Mouse (Mus musculus) spleen, adult 2 months (tissue): ENCODE data around the gene Myo16.

Experiments
- CTCF ChIP-seq: fragments of 200-500 bp; IDR thresholded peaks from 2 replicates; pipeline ENCODE4 v1.5.1; 2011; ENCODE audit warnings: mild to moderate bottlenecking, inconsistent platforms; ENCODE audit not compliant: insufficient read depth, insufficient read length, insufficient replicate concordance; ENCODE audit errors: extremely low read depth
- POLR2A ChIP-seq: fragments of 200-500 bp; IDR thresholded peaks from 2 replicates; pipeline ENCODE4 v1.6.1; 2011; ENCODE audit warnings: low read depth, low read length, inconsistent platforms

GRCm38 (mm10) chr8:10596353-10596752 is 442.6 kb downstream of the Myo16 start:
- no peak for TF ChIP-seq POLR2A
- TF ChIP-seq CTCF, result no peak
